Mouse (Mus musculus): ENCODE data around the gene Prim2. TPM values are rescaled to one million over a fixed set of nuclear protein-coding genes. Genes with fewer than 3 reads are reported as not detected.

The Prim2 gene
- polyA plus RNA-seq, 1 experiment from 2014 or later = 42.6 TPM

- H3K4me1 ChIP-seq = no peaks in the 10 kb centered on the region
- no peaks in the 10 kb centered on the region for H3K27me3 ChIP-seq
- no peaks in the 10 kb centered on the region for H3K36me3 ChIP-seq
- H3K9ac ChIP-seq = no peak overlapping the region
- no peak overlapping the region for H3K27ac ChIP-seq
- ATAC-seq (ENCODE audit: insufficient number of reproducible peaks, insufficient read depth, low FRiP score, low TSS enrichment) = no peak
- 83% methylated on average over 2 of the region's 2 CpGs for WGBS
- no peak overlapping the region for H3K4me2 ChIP-seq (replicated peaks)
- H3K9me3 ChIP-seq = no peaks in the 10 kb centered on the region
- H3K4me3 ChIP-seq = no peak overlapping the region
These were observed 134.4 kb downstream of the Prim2 start for GRCm38 (mm10) chr1:33535140-33535686.

GRCm38 (mm10) chr1:33531860-33532259 is 137.7 kb downstream of the Prim2 start:
- no peak overlapping the region for H3K4me2 ChIP-seq (replicated peaks)
- no peak overlapping the region for H3K9ac ChIP-seq
- no peak overlapping the region for H3K4me3 ChIP-seq
- ATAC-seq (ENCODE audit: insufficient number of reproducible peaks, insufficient read depth, low FRiP score, low TSS enrichment) = no peak
- H3K27me3 ChIP-seq = no peaks in the 10 kb centered on the region
- no peaks in the 10 kb centered on the region for H3K9me3 ChIP-seq
- H3K4me1 ChIP-seq = no peaks in the 10 kb centered on the region
- 85% methylated on average over 3 of the region's 3 CpGs for WGBS
- H3K27ac ChIP-seq = no peak overlapping the region
- no peaks in the 10 kb centered on the region for H3K36me3 ChIP-seq

- Histone ChIP-seq H3K36me3 (no peaks in the 10 kb centered on the region), H3K4me2 (replicated peaks) (no peak overlapping the region), H3K4me3 (no peak overlapping the region), H3K4me1 (no peaks in the 10 kb centered on the region), H3K9me3 (no peaks in the 10 kb centered on the region), H3K27me3 (no peaks in the 10 kb centered on the region), H3K27ac (no peak overlapping the region), H3K9ac (no peak overlapping the region)
- ATAC-seq (ENCODE audit: insufficient number of reproducible peaks, insufficient read depth, low FRiP score, low TSS enrichment) = no peak
- 83% methylated on average over 5 of the region's 5 CpGs for WGBS
These were observed 138.3 kb downstream of the Prim2 start for GRCm38 (mm10) chr1:33531097-33531856.

- no peak for ATAC-seq (ENCODE audit: insufficient number of reproducible peaks, insufficient read depth, low FRiP score, low TSS enrichment)
- WGBS = 98% methylated on average over 2 of the region's 2 CpGs
- H3K4me3 ChIP-seq = no peak overlapping the region
- H3K9me3 ChIP-seq = no peaks in the 10 kb centered on the region
- H3K27me3 ChIP-seq = no peaks in the 10 kb centered on the region
- H3K4me1 ChIP-seq = no peaks in the 10 kb centered on the region
- no peak overlapping the region for H3K27ac ChIP-seq
- no peak overlapping the region for H3K4me2 ChIP-seq (replicated peaks)
- no peak overlapping the region for H3K9ac ChIP-seq
- H3K36me3 ChIP-seq = no peaks in the 10 kb centered on the region
These were observed 139.1 kb downstream of the Prim2 start for GRCm38 (mm10) chr1:33530491-33530890.

GRCm38 (mm10) chr1:33529543-33530232 is 139.9 kb downstream of the Prim2 start:
- WGBS = 79% methylated on average over 8 of the region's 8 CpGs
- Histone ChIP-seq H3K9me3 (no peaks in the 10 kb centered on the region), H3K4me3 (no peak overlapping the region), H3K4me1 (no peaks in the 10 kb centered on the region), H3K27me3 (no peaks in the 10 kb centered on the region), H3K27ac (no peak overlapping the region), H3K4me2 (replicated peaks) (no peak overlapping the region), H3K36me3 (no peaks in the 10 kb centered on the region), H3K9ac (no peak overlapping the region)
- ATAC-seq (ENCODE audit: insufficient number of reproducible peaks, insufficient read depth, low FRiP score, low TSS enrichment) = no peak

- Histone ChIP-seq H3K9ac (no peak overlapping the region), H3K9me3 (no peaks in the 10 kb centered on the region), H3K27me3 (no peaks in the 10 kb centered on the region), H3K4me1 (no peaks in the 10 kb centered on the region), H3K36me3 (no peaks in the 10 kb centered on the region), H3K4me3 (no peak overlapping the region), H3K27ac (no peak overlapping the region; the same call in 1 of the 2 replicates), H3K4me2 (replicated peaks) (no peak overlapping the region)
- no peak for ATAC-seq (ENCODE audit: insufficient number of reproducible peaks, insufficient read depth, low FRiP score, low TSS enrichment)
- WGBS = 70% methylated on average over 6 of the region's 6 CpGs
These were observed 142.2 kb downstream of the Prim2 start for GRCm38 (mm10) chr1:33527352-33527863.

GRCm38 (mm10) chr1:33523223-33523622 is 146.4 kb downstream of the Prim2 start:
- WGBS = 83% methylated on average over 5 of the region's 5 CpGs

GRCm38 (mm10) chr1:33515124-33515523 is 154.5 kb downstream of the Prim2 start:
- H3K36me3 ChIP-seq = no peaks in the 10 kb centered on the region
- no peaks in the 10 kb centered on the region for H3K27me3 ChIP-seq

More at GRCm38 (mm10) chr1:33523223-33523622, 146.4 kb downstream of the Prim2 start:
- Histone ChIP-seq H3K27ac (no peak overlapping the region), H3K4me1 (no peaks in the 10 kb centered on the region), H3K4me2 (replicated peaks) (no peak overlapping the region), H3K27me3 (no peaks in the 10 kb centered on the region), H3K4me3 (no peak overlapping the region), H3K36me3 (no peaks in the 10 kb centered on the region), H3K9ac (no peak overlapping the region), H3K9me3 (no peaks in the 10 kb centered on the region)
- no peak for ATAC-seq (ENCODE audit: insufficient number of reproducible peaks, insufficient read depth, low FRiP score, low TSS enrichment)

GRCm38 (mm10) chr1:33511310-33511709 is 158.3 kb downstream of the Prim2 start:
- Histone ChIP-seq H3K4me3 (no peak overlapping the region), H3K4me2 (replicated peaks) (no peak overlapping the region), H3K9me3 (no peaks in the 10 kb centered on the region), H3K27ac (no peak overlapping the region), H3K4me1 (no peaks in the 10 kb centered on the region), H3K36me3 (no peaks in the 10 kb centered on the region), H3K27me3 (no peaks in the 10 kb centered on the region), H3K9ac (no peak overlapping the region)
- no peak for ATAC-seq (ENCODE audit: insufficient number of reproducible peaks, insufficient read depth, low FRiP score, low TSS enrichment)
- WGBS = 95% methylated on average over 4 of the region's 4 CpGs

More at GRCm38 (mm10) chr1:33515124-33515523, 154.5 kb downstream of the Prim2 start:
- no peak overlapping the region for H3K27ac ChIP-seq
- ATAC-seq (ENCODE audit: insufficient number of reproducible peaks, insufficient read depth, low FRiP score, low TSS enrichment) = no peak
- no peak overlapping the region for H3K9ac ChIP-seq
- no peaks in the 10 kb centered on the region for H3K4me1 ChIP-seq
- H3K4me2 ChIP-seq (replicated peaks) = no peak overlapping the region
- WGBS = 86% methylated on average over 8 of the region's 8 CpGs
- no peaks in the 10 kb centered on the region for H3K9me3 ChIP-seq
- no peak overlapping the region for H3K4me3 ChIP-seq

- H3K36me3 ChIP-seq = no peaks in the 10 kb centered on the region
- H3K9ac ChIP-seq = no peak overlapping the region
- H3K4me3 ChIP-seq = no peak overlapping the region
- H3K4me1 ChIP-seq = no peaks in the 10 kb centered on the region
- H3K9me3 ChIP-seq = no peaks in the 10 kb centered on the region
- 94% methylated on average over 5 of the region's 5 CpGs for WGBS
- ATAC-seq (ENCODE audit: insufficient number of reproducible peaks, insufficient read depth, low FRiP score, low TSS enrichment) = no peak
- no peaks in the 10 kb centered on the region for H3K27me3 ChIP-seq
- H3K27ac ChIP-seq = no peak overlapping the region
- H3K4me2 ChIP-seq (replicated peaks) = no peak overlapping the region
These were observed 165.2 kb downstream of the Prim2 start for GRCm38 (mm10) chr1:33504371-33504770.

GRCm38 (mm10) chr1:33502890-33503289 is 166.7 kb downstream of the Prim2 start:
- WGBS = 79% methylated on average over 7 of the region's 7 CpGs
- H3K9ac ChIP-seq = no peak overlapping the region
- H3K27ac ChIP-seq = no peak overlapping the region
- H3K4me3 ChIP-seq = no peak overlapping the region
- H3K9me3 ChIP-seq = no peaks in the 10 kb centered on the region
- H3K4me2 ChIP-seq (replicated peaks) = no peak overlapping the region
- no peaks in the 10 kb centered on the region for H3K4me1 ChIP-seq
- no peaks in the 10 kb centered on the region for H3K27me3 ChIP-seq
- no peak for ATAC-seq (ENCODE audit: insufficient number of reproducible peaks, insufficient read depth, low FRiP score, low TSS enrichment)
- H3K36me3 ChIP-seq = no peaks in the 10 kb centered on the region

- Histone ChIP-seq H3K27ac (no peak overlapping the region), H3K9ac (no peak overlapping the region), H3K36me3 (no peaks in the 10 kb centered on the region), H3K27me3 (no peaks in the 10 kb centered on the region), H3K4me3 (no peak overlapping the region), H3K4me2 (replicated peaks) (no peak overlapping the region), H3K4me1 (no peaks in the 10 kb centered on the region), H3K9me3 (no peaks in the 10 kb centered on the region)
- no peak for ATAC-seq (ENCODE audit: insufficient number of reproducible peaks, insufficient read depth, low FRiP score, low TSS enrichment)
- 57% methylated on average over 1 of the region's 1 CpGs for WGBS
These were observed 167.3 kb downstream of the Prim2 start for GRCm38 (mm10) chr1:33502298-33502697.

Measured in embryonic facial prominence, embryonic 12.5 days (tissue).